In the genomic region with DNA sequence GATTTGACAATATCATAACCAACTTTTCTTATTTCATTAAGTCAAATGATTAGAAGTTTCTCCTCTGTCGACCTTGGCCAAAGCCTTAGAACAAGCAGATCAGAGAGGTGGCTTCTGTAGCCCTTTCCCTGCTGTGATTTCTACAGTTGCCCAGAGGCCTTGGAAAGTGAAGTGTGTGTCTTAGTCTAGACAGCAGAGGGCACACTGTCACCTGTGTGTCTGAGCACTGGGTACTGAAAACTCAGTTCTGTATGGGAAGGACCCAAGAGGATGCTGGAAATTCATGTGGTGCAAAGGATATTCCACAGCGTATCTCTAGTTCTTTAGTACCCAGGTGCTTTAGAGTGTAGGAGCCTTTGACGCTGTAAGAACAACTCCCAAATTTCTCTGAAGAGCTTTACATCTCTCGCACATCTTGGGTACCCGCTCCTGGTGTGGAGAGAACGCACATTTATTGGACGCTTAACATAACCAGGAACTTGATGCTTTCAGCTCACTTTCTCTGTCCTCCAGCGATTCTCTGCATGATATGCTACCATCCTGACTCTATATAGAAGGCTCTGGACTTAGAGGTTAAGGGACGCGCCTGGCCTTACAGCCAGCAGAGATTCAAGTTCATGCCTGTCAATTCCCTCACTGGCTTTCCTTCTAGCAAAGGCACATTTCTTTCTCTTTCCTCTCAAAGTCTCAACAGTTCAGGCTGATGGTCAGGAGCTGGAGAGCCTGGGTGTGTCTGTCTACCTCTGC, we compare ENCODE assay signal across 8 mouse cellular contexts.
DNase-seq lines count a peak whose midpoint lies in the region; ATAC-seq and TF ChIP-seq lines count a peak whose summit lies in the region.

No protein-coding gene starts in this region.

- TF ChIP-seq POLR2A in lung, adult 2 months (IDR thresholded peaks at IDR 0.05; ENCODE audit: borderline replicate concordance, extremely low read depth, low read depth, low read length) = no peak

- H3K27ac ChIP-seq in midbrain, embryonic 13.5 days = no peak overlapping the region

- WGBS in lung, adult 2 months = 67% methylated on average over 10 of the region's 10 CpGs
- WGBS in midbrain, embryonic 13.5 days = 56% methylated on average over 10 of the region's 10 CpGs

- H3K27me3 ChIP-seq in midbrain, embryonic 13.5 days = peaks cover 10% of the 10 kb centered on the region; the same call in 1 of the 2 replicates

- no peak overlapping the region for H3K4me3 ChIP-seq in lung, adult 2 months (replicated peaks; ENCODE audit: extremely low read depth, low read depth, low read length)
- no peak overlapping the region for H3K4me3 ChIP-seq in midbrain, embryonic 13.5 days (replicated peaks)

- no peaks in the 10 kb centered on the region for H3K36me3 ChIP-seq in midbrain, embryonic 13.5 days

- H3K9ac ChIP-seq in midbrain, embryonic 13.5 days (replicated peaks) = no peak overlapping the region

- no peak for DNase-seq in lung, adult 2 months
- no peak for DNase-seq in lung, adult 18-20 months
- DNase-seq in cerebellum, postnatal 14 days = peak; percentile 62 to 67
- peak; percentile 39 for DNase-seq in heart, adult 8-10 months (ENCODE audit: low spot score)
- DNase-seq in layer of hippocampus, postnatal 10 days (ENCODE audit: low spot score in 2 of 2) = peak; percentile 44 to 64
- no peak for DNase-seq in ovary, postnatal 36 days (ENCODE audit: low spot score)

- H3K4me1 ChIP-seq in lung, adult 2 months (ENCODE audit: control insufficient read depth, insufficient read depth, low read length) = no peaks in the 10 kb centered on the region
- no peaks in the 10 kb centered on the region; the same call in 1 of the 2 replicates for H3K4me1 ChIP-seq in midbrain, embryonic 13.5 days (replicated peaks)

- peak; percentile 85 for ATAC-seq in midbrain, embryonic 13.5 days
- no peak for ATAC-seq in inflammation-experienced regulatory T-cells, adult 6 months

- H3K9me3 ChIP-seq in midbrain, embryonic 13.5 days = no peaks in the 10 kb centered on the region

- peak; percentile 43; the same call in 1 of the 2 replicates for TF ChIP-seq CTCF in lung, adult 2 months (IDR thresholded peaks at IDR 0.05; ENCODE audit: insufficient read depth, low read length)

- no peak overlapping the region for H3K4me2 ChIP-seq in midbrain, embryonic 13.5 days (replicated peaks)

Comparison
In these comparisons a context has a peak if more than half of its experiments do, and no peak if none do; other contexts are left out.
1. DNase-seq: peak in cerebellum, postnatal 14 days (2 of 2), heart, adult 8-10 months (single experiment) and layer of hippocampus, postnatal 10 days (2 of 2); none in lung, adult 2 months (single experiment), lung, adult 18-20 months (0 of 2) and ovary, postnatal 36 days (single experiment).